Mouse (Mus musculus) frontal cortex, postnatal 36 days (tissue): Measurements from ENCODE around the gene Sardh.

ENCODE experiments used
- DNase-seq, 2 experiments: peaks; one replicate each; pipeline ENCODE4 v3.0.0; 2022; ENCODE audit warnings: low spot score in 2 of 2

The Sardh gene

DNA sequence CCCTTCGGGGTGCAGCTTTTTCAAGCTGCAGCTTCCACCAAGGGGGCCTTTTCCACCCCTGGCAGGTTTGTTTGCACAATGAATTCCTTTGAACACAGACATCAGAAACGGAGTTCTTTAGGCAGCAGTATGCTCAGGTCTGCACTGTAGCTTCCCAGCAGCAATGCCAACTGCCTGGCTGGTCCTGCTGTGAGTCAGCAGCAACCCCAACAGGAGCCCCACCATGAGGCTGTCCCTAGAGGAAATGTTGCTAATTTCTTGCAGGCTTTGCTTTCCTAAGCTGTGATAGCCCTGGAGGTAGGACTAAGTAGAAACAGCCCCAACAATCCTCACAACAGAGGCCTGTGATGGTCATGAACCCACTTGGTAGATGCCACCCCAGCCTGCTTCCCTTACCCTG is 81.1 kb downstream of the Sardh start:
- peak in 1 of 2 experiments; percentile 36 for DNase-seq

DNA sequence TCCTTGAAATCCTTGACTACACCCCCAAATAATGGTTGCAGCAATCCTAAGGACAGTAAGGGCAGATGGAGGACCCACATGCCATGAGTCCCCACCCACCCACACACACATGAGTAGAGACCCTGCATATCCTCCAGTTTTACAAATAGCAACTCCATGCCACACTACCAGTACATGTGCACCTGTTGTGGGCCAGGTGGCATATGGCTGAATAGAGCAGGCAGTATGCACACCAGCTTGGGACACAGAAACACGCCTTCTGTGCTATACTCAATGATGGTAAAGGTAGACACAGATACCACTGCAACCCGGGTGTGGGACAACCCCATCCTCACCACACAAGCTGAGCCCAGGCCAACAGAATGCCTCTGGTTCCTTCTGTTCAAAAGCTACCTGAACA is 82.1 kb downstream of the Sardh start:
- no peak for DNase-seq

DNA sequence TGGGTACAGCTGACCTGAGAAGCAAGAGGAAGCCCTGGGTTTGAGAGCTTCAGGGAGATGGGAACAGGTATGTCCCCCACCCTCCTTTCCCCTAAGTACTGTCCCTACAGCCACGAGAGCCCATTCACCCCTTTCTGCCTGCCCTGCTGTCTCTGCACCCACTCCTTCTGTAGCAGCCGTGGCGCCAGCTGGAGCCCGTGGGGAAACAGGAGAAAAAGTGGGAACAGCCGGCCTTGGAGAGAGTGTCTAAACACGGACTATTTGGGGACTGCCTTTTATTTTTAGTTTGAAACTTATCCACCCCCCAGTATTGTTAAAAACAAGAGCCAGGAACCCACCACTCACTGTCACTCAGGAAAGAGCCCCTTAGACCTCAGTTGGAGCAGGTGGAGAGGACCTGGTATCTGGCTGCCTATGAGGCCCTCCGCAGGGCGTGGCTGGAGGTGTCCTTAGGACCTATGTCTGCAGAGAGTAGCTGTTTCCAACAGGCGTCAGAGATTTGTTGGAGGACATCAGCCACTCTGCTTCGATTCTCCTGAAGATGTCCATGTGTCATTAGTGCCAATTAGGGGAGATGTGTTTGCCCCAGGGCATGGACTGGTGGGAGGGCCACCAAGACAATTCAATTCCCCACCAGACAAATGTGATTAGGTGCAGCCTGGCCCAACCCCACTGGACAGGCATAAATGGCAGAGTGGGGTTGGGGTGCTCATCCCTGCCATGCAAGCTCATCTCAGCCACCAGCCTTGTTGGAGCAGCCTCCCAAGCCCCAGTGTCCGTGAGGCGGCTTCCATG is 83.1 kb downstream of the Sardh start, which contains the start of gene Dbh:
Gene Dbh, plus strand, starts transcription at position 438 of the 795 bp plus-strand sequence.
- peak; percentile 69 to 76 for DNase-seq

DNA sequence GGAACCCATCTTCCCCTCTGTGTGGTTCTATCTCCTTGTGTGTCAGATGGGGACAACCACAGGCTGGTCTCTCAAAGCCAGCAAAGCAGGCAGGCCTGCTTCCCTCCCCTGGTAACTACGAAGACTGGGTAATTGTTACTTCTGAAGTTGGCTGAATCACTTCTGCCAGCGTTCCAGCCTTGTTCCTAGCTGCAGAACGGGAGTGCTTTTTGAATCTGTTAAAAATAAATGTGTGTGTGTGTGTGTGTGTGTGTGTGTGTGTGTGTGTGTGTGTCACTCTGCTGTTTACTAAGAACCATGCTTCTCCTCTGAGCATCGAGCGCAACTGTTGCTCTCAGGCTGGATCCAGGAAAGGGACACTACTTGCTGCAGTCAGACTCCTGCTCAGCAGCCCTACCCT is 84.3 kb downstream of the Sardh start:
- peak in 1 of 2 experiments; percentile 68 for DNase-seq

DNA sequence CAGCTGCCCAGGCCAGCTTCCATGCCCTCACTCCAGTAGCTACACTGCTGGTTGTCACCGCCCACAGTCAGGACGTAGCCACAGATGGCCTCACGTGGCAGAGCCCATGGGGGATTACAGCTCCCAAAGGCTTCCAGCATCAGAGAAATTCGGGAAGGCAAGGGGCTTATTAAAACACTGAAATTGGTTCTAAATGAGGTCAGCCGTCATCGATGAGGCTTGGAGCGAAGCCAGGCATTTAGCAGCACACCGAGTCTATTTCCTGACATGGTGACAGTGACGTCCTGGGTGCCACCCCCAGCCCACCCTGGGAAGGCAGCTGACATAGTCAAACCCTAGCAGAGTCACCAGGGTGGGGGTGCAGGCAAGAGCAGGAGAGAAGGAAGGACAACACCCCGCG is 85.5 kb downstream of the Sardh start:
- DNase-seq, result no peak

DNA sequence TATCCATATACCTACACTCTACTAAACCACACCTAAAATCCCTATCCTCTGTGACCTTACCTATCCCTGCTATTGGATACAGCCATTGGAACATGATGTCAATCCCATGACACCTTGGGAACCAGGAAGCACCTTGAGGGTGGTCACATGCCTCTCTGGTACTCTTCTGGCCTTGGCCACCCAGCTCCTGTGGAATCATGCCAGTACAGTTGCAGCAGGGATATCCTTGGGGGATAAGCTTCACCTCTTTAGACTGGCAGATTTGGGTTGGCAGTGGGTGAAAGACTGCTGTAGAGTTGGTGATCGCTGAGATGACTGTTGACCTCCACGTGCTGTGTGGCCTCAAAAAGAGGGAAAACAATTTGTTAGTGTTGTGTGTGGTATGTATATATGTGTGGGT is 86.6 kb downstream of the Sardh start:
- DNase-seq, result no peak

DNA sequence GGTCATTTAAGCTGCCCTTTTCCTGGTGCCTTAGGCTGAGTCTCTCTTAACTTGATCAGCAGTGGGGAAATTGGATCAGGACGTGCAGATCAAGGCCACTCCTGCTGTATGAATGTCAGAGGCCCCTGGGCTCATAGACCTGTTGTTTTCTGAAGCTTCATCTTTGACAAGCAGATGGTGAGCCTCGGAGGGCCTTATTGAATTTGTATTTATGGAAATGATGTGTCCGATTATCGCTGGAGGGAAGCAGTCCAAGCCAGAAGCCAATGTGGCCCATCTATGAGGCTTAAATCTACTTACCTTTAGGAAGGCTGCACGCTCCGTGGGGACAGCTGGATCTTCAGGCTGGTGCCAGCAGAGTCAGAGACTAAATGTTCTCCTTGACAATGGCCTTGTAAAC is 91.5 kb downstream of the Sardh start:
- DNase-seq, result no peak

DNA sequence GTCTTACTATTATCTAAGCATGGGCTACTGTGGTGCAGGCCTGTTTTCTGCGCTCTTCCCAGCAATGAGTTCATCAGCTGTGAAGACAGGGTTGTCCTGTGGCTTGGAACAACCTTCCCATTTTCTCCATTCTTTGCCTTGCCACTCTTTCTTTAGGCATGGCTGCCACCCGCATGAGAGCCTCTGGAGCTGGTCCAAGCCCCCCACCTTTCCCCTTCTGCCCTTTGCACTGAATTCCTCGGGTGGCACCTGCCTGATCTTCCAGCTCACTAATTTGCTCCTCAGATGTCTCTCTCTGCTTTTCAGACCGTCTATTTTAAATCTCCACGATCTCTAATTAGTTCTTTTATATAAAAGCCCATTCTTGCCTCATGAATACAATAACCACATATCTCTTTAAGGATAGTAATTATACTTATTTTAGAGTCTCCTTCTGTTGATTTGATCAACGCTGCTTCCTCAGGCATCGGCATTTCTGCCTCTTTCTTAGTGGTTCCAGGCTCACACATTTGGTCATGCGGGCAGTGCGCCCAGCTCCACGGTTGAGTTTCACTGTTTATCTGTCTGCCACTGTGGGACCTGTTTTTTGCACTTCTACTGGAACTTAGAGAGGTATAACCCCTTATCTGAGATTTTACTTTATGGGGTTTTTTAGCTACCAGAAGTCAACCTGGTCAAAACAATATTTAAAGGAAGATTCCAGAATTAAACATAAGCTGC is 93.5 kb downstream of the Sardh start:
- DNase-seq, result no peak

DNA sequence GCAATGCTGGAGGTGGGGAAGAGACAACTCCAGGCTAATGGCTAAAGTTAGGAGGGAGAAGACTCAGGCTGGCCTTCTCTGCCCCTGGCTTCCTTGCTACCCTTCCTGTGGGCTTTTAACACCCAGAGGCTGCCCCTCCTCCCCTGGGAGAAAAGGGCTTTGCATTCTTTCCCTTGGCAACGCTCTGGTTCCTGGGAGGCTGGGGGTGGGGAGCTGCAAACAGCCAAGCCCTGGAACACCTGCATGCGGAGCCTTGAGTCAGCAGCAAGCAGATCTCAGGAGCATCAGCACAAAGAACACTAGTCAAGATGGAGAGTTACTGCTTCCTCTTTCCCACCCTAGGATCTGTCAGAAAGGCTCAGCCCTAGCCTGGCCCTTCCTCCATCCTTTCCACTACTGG is 98.7 kb downstream of the Sardh start:
- DNase-seq, result no peak

DNA sequence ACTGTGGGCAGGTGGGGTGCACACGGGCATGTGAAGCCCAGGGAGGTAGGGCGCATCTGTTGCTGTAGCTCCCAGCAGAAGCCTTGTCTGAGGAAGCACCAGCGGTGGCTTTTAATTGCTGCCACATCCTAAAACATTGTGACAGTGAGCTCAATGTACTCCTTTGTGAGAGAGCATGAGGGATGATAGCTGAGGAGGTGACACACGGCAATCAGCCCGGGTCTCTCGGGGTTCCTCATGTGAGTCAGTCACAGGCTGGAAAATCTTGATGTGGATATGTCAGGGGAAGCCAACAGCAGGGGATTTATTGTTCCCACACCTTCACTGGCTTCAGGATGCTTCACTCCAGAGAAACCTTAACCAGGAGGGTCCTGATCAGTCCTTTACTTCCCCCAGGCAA is 101.3 kb downstream of the Sardh start:
- DNase-seq, result no peak

DNA sequence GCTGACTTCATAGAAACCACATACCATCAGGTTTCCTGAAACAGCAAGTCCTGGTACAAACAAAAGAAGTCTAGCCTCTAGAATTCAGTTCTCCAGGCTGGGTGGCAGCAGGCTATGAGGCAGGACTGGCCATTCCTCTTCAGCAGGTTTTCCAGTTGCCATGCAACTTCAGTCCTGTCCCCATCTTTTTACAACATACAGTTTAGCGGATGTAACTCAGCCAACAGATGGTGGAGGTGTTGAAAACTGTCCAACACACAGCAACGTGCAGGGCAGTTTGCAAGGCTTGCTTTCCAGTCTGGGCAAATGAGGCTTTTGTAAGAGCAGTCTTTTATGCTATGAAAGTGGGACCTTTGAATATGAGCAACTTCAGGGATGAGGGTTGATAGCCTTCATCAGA is 103.2 kb downstream of the Sardh start:
- DNase-seq, result peak in 1 of 2 experiments; percentile 67

DNA sequence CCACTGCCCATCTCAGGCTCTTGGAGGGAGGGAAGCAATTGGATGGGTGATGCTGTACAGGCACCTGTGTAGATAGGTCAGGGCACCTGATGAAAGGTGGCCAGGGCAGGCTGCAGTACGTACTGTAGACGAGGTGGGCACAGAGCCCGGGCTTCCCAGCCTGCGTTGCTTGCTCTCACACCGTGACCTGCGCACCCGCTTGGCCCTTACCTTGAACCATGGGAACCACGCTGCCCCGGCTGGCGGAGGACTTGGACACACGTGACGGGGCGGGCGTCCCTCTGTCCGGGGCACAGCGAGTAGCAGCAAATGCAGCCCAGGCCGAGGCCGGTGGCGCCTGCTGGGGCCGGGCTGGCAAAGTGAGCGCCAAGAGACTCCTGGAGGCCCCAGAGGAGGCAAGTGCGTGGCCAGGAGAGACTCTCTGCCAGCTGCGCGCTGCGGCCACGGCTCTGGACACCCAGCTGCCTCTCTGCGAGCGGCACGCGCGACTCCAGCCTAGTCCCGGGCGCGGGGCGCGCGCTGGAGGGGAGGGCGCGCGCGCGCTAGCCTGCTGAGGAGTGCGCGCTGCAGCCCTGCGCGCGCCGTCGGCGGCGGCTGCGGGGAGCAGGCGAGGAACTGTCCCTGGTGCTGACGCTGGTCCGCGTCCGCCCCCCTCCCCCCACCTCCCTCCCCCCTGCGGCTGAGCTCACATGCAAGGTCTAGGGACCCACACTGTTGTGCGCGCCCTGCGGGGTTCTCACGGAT is 106.0 kb downstream of the Sardh start, which contains the start of gene Fam163b:
Gene Fam163b, minus strand, starts transcription at position 542 of the 744 bp plus-strand sequence.
- DNase-seq, result peak in 1 of 2 experiments; percentile 55
